Mouse (Mus musculus) erythroblast, embryonic 14.5 days (primary cell): Measurements from ENCODE around the gene Nacc2. TPM values are rescaled to one million over a fixed set of nuclear protein-coding genes. Genes with fewer than 3 reads are reported as not detected.

Source experiments
- H3K27me3 ChIP-seq: 2 replicates; pipeline ENCODE4 v1.6.1; 2012; ENCODE audit warnings: inconsistent platforms; ENCODE audit not compliant: control insufficient read depth
- H3K36me3 ChIP-seq: 2 replicates; pipeline ENCODE4 v1.6.1; 2012; ENCODE audit warnings: mild to moderate bottlenecking, inconsistent platforms; ENCODE audit not compliant: control insufficient read depth
- H3K4me1 ChIP-seq: 2 replicates; pipeline ENCODE4 v1.6.1; 2012; ENCODE audit warnings: inconsistent platforms; ENCODE audit not compliant: control insufficient read depth
- H3K4me3 ChIP-seq: replicated peaks from 2 replicates; pipeline ENCODE3; 2012; ENCODE audit warnings: moderate library complexity, mild to moderate bottlenecking, inconsistent platforms
- H3K9me3 ChIP-seq: 2 replicates; pipeline ENCODE4 v1.6.1; 2012; ENCODE audit warnings: low read length, inconsistent platforms, mixed read lengths; ENCODE audit not compliant: control insufficient read depth
- GATA1 ChIP-seq: IDR thresholded peaks from 2 replicates; pipeline ENCODE4 v1.6.1; 2012; ENCODE audit warnings: low read length, inconsistent platforms, mixed read lengths
- TAL1 ChIP-seq: IDR thresholded peaks from 3 replicates; pipeline ENCODE4 v1.6.1; 2012; ENCODE audit warnings: low read length, inconsistent platforms, mixed read lengths
- polyA plus RNA-seq: library from polyadenylated mRNA; stranded (reverse); fragments of >175 nt; gene quantifications from 2 replicates; pipeline ENCODE4 v1.2.3, GENCODE M21; 2012

Gene Nacc2
- polyA plus RNA-seq, 1 experiment = 0.17 TPM

- Histone ChIP-seq H3K36me3 (peaks cover 9% of the 10 kb centered on the region), H3K27me3 (peaks cover 3% of the 10 kb centered on the region; the same call in 1 of the 2 replicates), H3K9me3 (peaks cover 7% of the 10 kb centered on the region), H3K4me1 (peaks cover 43% of the 10 kb centered on the region), H3K4me3 (no peak overlapping the region)
- TF ChIP-seq GATA1 (no peak), TAL1 (no peak)
Observed at GRCm38 (mm10) chr2:26129962-26130361, 6.9 kb upstream of the Nacc2 start.

DNA sequence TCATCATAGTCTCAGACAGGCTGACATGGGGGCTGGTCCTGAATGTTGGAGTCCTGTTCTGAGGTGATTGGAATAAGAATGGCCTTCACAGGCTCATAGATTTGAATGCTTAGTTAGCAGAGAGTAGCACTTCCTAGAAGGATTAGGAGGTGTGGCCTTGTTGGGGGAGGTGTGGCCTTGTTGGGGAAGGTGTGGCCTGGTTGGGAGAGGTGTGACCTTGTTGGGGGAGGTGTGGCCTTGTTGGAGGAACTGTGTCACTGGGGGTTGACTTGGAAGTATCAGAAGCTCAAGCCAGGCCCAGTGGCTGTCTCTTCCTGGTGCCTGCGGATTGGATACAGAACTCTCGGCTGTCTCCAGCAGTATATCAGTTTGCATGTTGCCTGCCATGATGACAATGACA is 6.3 kb upstream of the Nacc2 start:
- H3K4me3 ChIP-seq = no peak overlapping the region
- peaks cover 38% of the 10 kb centered on the region for H3K4me1 ChIP-seq
- H3K27me3 ChIP-seq = peaks cover 5% of the 10 kb centered on the region
- peaks cover 7% of the 10 kb centered on the region for H3K9me3 ChIP-seq
- peaks cover 4% of the 10 kb centered on the region for H3K36me3 ChIP-seq
- no peak for TF ChIP-seq GATA1
- no peak for TF ChIP-seq TAL1

DNA sequence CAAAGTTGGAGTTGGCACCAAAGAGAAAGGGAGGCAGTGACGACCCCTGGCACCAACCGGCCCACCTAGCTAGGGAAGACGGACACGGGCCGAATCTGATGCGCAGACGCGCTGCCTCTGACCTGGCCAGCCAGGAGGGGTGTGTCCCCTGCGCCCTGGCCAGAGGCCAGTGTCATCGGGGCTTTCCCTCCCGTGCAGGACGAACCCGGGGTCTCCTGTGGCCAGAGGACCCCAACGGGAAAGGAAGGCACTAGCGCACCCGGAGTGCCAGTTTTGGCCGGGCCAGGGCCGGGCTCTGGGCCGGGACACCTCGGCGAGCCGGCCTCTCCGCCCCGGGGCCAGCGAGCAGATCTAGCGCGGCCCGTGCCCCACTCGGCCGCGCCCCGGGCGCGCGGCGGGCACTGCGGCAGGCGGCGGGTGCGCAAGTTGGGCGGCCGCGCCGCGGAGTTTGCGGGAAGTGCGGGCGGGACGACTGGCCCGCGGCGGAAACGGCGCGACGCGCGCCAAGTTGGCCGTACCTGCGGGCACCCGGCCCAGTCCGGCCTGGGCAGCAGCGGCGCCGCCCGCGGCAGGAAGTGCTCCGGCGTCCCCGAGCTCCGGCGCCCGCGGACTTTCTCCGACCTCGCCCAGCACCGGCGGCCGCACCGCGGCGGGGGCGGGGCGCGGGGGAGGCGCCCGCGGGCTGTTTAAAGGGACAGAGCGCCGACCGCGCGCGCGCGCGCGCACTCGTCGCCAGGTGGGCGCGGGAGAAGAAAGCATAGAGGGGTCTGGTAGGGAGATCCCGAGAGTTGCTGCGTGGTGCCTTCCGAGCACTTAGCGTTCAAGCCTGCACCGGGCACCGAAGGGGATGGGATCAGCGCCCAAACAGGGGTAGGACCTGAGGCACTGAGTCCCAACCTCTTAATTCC is 595 bp downstream of the Nacc2 start:
- H3K4me3 ChIP-seq = peak overlapping the region; percentile 64
- no peak for TF ChIP-seq TAL1
- TF ChIP-seq GATA1 = no peak
- peaks cover 53% of the 10 kb centered on the region for H3K27me3 ChIP-seq
- peaks cover 3% of the 10 kb centered on the region; the same call in 1 of the 2 replicates for H3K9me3 ChIP-seq
- no peaks in the 10 kb centered on the region for H3K36me3 ChIP-seq
- peaks cover 25% of the 10 kb centered on the region for H3K4me1 ChIP-seq

DNA sequence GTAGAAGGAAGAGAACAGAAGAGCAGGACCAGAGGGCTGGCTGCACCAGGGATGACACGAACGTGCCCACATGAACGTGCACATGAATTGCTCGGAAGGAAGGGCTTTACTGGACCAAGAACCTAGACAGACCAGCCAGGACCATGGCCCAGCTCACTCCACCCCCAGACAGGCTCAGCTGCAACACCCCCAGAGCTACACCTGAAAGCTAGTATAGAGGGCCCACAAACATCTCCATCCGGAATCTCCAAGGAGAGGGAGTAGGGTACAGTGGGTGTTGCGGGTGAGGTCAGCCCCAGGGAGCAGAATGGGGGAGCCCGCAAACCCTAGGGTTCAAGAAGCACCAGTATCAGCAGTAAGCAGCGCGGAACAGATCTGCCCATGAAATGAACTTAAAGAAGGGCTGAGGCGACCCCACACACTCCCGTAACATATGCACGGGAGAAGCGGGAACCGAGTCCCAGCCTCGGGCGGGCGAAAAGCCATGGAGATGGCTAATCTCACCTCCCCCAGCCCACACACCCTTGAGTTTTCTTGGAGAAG is 1.4 kb downstream of the Nacc2 start:
- peaks cover 3% of the 10 kb centered on the region; the same call in 1 of the 2 replicates for H3K9me3 ChIP-seq
- H3K27me3 ChIP-seq = peaks cover 53% of the 10 kb centered on the region
- peak overlapping the region; percentile 64 for H3K4me3 ChIP-seq
- H3K36me3 ChIP-seq = no peaks in the 10 kb centered on the region
- H3K4me1 ChIP-seq = peaks cover 33% of the 10 kb centered on the region
- TF ChIP-seq GATA1 (no peak), TAL1 (no peak)

GRCm38 (mm10) chr2:26119626-26120025 is 3.4 kb downstream of the Nacc2 start:
- TF ChIP-seq TAL1 = no peak
- TF ChIP-seq GATA1 = no peak
- H3K27me3 ChIP-seq = peaks cover 55% of the 10 kb centered on the region
- no peaks in the 10 kb centered on the region for H3K36me3 ChIP-seq
- H3K4me3 ChIP-seq = no peak overlapping the region
- H3K4me1 ChIP-seq = peaks cover 44% of the 10 kb centered on the region
- H3K9me3 ChIP-seq = peaks cover 3% of the 10 kb centered on the region; the same call in 1 of the 2 replicates

GRCm38 (mm10) chr2:26119310-26119592 is 3.8 kb downstream of the Nacc2 start:
- peaks cover 3% of the 10 kb centered on the region; the same call in 1 of the 2 replicates for H3K9me3 ChIP-seq
- peaks cover 44% of the 10 kb centered on the region for H3K4me1 ChIP-seq
- TF ChIP-seq GATA1 = no peak
- no peak for TF ChIP-seq TAL1
- peaks cover 57% of the 10 kb centered on the region for H3K27me3 ChIP-seq
- H3K36me3 ChIP-seq = no peaks in the 10 kb centered on the region
- no peak overlapping the region for H3K4me3 ChIP-seq

DNA sequence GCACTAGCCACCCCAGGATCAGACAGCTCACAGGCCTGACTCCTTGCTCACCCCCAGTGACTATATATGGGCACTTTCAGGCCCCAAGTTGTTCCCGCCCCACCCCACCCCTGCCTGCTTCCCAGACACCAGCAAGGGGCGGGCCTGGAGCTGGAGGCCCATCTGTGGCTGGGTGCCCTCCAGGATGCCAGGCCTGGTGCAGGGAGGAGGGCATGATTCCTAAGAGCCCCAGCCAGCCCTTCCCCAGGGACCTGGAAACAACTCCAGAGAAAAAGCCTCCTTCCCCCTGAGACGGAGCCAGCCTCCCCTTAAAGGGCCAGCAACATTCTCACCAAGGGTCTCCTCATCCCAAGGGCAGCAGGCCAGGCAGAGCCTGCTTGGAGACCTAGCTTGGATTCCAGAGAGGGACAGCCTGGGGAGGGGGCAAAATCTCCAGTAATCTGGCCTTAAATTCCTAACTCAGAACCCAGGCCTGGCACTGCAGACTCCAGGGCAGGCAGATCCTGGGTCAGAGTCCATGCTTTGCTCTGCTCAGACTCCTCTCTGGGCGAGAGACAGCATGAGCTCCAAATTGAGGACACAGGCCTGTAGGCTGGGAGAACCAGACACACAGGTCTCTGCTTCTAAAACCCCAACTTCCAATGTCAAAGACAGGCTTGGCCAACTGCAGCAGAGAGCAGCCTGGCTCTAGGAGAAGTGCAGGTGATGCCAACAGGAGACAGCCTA is 4.3 kb downstream of the Nacc2 start:
- no peaks in the 10 kb centered on the region for H3K36me3 ChIP-seq
- peaks cover 55% of the 10 kb centered on the region for H3K27me3 ChIP-seq
- TF ChIP-seq GATA1 = no peak
- TF ChIP-seq TAL1 = no peak
- no peak overlapping the region for H3K4me3 ChIP-seq
- H3K9me3 ChIP-seq = peaks cover 3% of the 10 kb centered on the region; the same call in 1 of the 2 replicates
- H3K4me1 ChIP-seq = peaks cover 44% of the 10 kb centered on the region

- H3K4me1 ChIP-seq = peaks cover 40% of the 10 kb centered on the region
- H3K27me3 ChIP-seq = peaks cover 48% of the 10 kb centered on the region
- H3K9me3 ChIP-seq = peaks cover 3% of the 10 kb centered on the region; the same call in 1 of the 2 replicates
- TF ChIP-seq GATA1 = no peak
- TF ChIP-seq TAL1 = no peak
- H3K4me3 ChIP-seq = no peak overlapping the region
- H3K36me3 ChIP-seq = no peaks in the 10 kb centered on the region
Observed at GRCm38 (mm10) chr2:26117580-26117979, 5.4 kb downstream of the Nacc2 start.

DNA sequence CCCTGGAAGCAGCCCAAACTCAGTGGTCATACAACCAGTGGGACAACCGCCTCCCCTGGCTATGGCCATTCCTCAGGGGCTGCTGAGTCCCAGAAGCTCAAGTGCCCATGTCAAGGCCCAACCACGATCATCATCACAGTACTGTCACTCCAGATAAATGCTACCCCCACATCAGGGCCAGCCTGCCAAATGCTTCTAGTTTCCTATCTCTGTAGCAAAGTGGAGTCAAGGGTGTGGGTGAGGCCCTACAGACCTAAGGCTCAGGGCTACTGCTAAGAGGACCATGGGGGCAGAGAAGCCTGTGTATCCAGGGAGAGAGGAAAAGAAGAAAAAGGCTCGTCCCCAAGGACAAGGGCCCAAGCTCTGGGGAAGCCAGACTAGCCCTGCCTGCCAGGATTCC is 6.5 kb downstream of the Nacc2 start:
- H3K36me3 ChIP-seq = no peaks in the 10 kb centered on the region
- peaks cover 31% of the 10 kb centered on the region for H3K4me1 ChIP-seq
- TF ChIP-seq GATA1 (no peak), TAL1 (no peak)
- H3K4me3 ChIP-seq = no peak overlapping the region
- peaks cover 47% of the 10 kb centered on the region for H3K27me3 ChIP-seq
- no peaks in the 10 kb centered on the region for H3K9me3 ChIP-seq
